Mouse (Mus musculus) retina, embryonic 14.5 days (tissue): ENCODE measurements around the gene Ubap2l.

ENCODE experiments used
- DNase-seq: peaks from one replicate; pipeline ENCODE4 v3.0.0-alpha.2; 2015; ENCODE audit warnings: low spot score

Ubap2l gene

DNA sequence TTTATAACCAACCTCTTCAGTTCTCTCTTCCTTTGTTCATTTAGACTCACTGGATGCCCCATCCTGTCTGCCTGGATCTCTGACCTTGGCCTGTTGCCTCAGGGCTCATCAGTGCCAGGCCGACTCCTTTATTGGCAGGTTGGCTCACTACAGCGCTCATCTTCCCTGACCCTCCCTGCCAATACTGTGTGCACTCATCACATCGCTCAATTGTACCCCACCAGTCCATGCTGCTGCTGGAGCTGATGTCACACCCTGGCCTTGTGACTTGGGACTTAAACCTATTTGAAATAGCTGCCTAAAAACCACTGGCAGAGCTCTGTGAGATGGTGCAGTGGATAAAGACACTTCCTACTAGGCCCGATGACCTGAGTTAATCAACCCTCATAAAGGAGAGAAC, 15.4 kb upstream of the Ubap2l start:
- no peak for DNase-seq

DNA sequence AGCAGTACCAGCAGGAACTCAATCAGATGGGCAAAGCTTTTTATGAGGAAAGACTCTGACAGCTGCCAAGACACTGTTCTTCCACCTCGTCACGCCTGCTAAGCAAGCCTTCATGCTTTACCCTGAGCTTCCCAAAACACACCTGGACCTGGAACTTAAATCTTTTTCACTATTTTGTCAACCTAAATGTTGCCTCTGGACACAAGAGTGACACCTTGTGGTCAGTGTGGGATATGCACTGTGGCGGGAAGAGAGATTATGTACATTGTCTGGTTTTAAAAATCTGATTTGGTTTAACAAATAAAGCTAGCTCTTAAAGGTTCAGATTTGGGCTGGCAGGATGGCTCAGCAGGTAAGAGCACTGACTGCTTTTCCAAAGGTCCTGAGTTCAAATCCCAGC, 13.1 kb upstream of the Ubap2l start:
- peak; percentile 66 for DNase-seq

DNA sequence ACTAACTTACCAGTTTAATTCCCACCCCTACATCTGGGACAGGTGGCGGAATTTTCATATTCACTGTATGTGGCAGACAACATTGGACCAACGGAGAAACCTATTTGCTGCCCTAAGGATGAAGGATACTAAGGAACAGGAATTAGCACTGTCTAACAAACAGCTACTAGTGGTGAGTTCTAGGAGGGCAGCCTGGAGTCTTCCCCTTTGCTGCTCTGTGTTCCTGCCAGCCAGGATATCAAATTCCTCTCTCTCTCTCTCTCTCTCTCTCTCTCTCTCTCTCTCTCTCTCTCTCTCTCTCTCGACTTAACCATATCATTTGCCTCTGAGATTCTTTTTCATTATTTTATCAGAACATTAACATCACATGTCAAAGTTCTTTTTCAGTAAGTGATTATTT, 12.0 kb upstream of the Ubap2l start:
- DNase-seq, result no peak

DNA sequence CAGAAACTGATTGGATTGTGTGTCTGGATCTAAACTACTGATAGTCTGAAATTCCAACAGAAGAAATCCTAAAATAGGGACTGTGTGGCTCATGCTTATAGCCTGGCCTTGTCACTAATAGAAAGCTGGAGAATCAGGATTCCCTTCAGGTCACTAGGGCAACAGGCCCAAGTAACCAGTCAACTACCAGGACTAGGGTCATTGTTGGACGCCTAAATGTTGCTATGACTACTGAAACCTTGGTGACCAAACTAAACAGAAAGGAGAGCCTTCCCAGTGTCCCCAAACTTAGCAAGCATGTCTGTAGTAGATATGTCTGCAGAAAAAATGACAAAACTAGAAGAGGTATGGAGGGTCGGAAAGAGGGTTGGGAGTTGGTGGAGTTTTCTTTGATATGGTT, 10.1 kb upstream of the Ubap2l start:
- no peak for DNase-seq

DNA sequence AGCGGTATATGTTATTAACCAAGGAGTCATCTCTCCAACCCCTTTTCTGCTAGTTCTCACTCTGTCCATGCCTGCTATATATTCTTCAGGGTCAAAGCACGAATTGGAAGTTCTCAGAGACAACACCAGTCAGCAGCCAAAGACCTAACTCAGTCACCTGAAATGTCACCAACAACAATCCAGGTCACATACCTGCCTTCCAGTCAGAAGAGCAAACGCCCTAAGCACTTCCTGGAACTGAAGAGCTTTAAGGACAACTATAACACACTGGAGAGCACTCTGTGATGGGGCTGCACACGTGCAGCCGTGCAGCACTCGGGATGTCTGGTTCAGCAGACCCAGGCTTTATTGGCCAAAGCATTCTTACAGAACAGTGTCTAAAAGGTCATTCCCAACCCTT, 9.1 kb upstream of the Ubap2l start:
- no peak for DNase-seq

DNA sequence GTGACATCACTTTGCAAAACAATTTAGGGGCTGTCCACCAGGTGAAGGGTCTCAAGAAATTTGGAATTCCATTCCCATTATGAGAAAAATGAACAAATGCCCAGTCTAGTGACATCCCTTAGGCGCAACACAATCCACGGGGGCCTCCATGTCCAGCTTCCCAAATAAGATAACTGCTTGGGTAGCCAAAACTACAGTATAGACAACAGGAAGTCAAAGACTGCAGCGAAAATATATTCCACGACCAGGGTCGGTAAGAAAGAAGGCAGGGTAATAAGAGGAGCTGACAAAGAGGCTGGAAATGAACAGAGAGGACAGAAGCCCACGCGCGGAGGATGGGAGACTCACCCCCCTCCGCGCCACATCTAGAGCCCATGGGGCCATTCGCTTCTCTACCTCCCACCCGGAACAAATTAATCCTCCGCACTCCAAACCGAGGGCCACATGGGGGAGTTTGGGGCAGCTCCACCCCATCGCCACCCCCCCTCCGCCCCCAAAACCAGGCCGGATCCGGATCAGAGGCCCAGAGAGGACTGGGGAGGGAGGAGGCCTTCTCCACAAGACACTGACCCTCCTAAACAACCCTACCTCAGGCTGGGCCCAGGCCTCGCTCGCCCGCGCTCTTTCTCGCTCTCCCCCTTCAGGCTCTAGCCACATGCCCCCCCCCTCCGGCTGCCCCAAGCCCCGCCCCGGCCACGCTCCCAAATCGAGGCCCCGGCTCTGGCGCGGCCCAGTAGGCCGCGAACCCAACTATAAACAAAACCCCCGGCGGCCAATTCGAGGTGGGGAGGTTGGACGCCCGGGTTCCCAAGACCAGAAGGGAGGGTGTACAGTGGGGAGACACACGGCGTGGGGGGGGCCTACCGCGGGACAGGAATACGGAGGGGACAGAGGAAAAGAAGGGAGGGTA, 732 bp downstream of the Ubap2l start, which contains the start of gene 4933434E20Rik:
TSS of gene 4933434E20Rik (plus strand) at position 196 of the 910 bp plus-strand sequence.
- peak; percentile 67 for DNase-seq

DNA sequence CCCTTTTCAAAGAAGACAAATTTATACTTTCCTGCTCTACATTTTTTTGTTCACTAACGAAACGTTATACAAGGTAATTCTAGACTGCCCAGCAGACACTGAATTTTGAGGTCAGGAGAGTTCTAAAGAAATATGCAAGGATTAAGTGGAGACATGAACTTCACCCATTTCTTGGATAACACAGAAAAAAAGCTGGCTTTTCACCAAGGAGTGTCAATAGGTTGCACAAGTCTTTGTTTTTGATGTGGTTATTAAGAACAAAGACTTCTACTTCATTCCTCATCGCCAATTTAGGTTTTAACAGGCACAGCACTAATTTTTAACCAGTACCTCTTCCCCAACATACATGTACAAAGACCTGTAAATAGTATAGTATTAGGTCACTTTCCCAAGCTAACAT, 2.7 kb downstream of the Ubap2l start:
- DNase-seq, result no peak

DNA sequence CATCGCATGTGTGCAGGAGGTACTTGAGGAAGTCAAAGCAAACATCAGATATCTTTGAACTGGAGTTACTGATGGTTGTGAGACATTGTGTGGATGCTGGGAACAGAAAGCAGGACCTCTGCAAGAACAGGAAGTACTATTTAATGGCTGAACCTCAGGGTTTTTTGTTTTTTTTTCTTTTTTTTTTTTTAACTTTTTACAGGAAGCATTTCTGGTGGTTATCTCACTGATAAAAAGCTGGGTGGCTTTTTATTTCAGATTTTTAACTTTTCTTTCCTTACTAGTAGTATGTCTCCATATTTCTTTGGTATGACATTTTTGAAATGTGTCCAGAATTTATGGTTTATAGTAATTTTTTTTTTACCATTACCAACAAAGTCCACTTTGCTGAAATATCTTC, 16.2 kb downstream of the Ubap2l start:
- DNase-seq, result no peak

DNA sequence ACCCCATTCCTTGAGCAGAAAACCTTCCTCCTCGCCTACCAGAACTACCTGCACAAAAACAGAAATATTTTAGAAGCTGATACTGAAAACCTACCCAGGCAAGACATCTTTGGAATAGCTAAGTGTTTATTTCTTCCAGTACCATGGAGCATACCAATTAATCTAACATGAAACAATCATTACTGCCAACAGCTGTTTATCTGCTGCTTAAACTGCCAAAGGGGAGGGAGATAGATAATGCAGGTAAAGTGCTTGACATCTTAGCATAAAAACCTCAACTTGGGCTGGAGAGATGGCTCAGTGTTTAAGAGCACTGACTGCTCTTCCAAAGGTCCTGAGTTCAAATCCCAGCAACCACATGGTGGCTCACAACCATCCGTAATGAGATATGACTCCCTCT, 17.8 kb downstream of the Ubap2l start:
- DNase-seq, result no peak

DNA sequence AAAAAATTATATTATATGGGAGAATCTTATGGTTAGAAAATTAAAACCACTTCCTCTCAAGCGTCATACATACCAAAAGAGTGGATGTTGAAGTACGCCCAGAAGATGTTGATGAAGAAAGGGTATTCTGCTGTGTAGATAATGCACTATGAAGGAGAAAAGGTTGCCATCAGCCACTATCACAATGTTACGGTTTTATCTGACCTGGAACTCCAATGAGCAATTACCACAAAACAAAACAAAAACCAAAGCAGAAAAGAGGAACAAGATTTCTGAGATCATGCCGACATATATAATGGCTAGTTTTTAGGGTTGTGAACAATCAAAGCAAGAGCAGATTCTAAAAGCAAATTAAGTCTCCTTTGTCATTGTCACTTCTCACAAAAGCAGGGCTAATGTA, 35.8 kb downstream of the Ubap2l start:
- DNase-seq, result no peak

DNA sequence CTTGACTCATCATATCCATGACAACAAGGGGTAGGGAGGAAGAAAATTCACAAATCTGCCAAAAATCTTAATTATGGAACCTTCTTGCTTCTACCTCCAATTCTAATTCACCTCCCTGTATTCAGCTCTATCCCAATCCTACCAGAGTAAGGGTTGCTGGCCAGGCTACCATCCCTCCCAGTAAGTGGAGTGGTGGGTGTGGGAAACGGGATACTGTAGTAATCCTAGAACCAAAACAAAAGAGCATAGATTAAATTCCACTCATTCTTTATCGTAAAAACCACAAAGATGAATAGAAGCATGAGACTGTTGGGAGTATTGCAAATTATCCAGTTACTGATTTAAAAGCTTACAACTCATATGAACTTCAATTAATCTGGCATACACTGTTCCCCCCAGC, 42.1 kb downstream of the Ubap2l start:
- DNase-seq, result no peak

DNA sequence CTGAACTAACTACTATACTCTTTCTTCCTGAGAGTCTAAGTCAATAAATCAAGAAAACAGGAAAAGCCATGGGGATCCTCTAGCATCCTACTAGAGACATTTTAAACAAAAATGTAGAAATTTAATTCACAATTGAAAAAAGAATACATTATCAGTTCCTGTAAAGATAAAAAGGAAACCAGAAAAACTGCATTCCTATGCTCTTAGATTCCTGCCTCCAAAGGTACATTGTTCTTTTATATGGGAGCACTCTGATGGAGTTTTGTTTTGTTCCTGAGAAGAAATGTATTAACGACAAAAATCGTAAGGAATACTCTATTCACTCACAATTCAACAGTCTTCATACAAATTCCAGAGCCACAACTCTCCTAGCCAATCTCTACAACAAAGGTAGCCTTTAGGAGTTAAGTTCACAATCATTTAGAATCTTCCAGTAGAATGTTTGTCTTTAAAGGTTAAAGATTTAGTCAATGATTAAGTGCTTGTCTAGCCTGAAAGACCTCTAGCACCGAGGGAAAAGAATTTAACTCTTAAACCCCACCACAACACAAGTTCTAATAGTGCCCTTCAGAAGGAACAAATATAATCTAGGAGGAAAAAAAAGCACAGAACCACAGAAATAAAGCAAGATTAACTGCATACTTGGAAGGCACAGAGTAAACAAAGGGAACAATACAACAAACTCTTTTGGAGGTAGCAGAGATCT, 48.2 kb downstream of the Ubap2l start:
- DNase-seq, result no peak

DNA sequence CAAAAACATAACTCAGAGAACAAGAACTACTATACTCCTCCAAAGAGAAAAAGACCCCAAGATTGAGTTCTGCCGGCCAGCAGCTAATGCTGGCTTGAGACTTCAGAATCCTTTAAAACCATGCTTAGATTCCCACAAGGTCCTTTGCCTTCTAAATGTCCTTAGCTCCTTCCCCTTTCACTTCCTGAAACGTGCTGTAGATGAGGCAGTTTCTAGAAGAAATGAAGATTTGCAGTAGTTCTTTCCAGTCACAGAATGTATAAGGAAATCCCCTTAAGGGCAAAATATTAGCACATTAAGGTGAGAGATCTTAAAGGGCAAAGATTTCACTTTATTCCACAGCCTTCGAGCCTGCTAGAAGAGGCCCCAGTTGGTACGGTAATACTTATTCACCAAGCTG, 52.6 kb downstream of the Ubap2l start:
- no peak for DNase-seq

DNA sequence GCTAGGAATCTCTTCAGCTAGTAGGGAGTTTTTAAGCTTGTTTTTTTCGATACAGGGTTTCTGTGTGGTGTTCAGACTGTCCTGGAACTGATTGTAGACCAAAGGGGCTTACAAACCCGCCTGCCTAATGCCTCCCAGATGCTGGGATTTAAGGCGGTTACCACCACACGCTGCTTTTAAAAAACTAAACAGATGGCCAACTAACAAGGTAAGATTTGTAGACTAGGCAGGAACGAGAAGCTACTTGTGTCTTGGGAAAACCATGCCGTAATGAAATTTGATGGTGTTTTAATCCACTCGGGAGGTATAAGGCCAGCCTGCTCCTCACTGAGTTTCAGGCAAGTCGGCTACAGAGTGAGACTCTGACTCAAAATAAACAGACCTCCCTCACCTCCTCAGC, 53.3 kb downstream of the Ubap2l start:
- no peak for DNase-seq

DNA sequence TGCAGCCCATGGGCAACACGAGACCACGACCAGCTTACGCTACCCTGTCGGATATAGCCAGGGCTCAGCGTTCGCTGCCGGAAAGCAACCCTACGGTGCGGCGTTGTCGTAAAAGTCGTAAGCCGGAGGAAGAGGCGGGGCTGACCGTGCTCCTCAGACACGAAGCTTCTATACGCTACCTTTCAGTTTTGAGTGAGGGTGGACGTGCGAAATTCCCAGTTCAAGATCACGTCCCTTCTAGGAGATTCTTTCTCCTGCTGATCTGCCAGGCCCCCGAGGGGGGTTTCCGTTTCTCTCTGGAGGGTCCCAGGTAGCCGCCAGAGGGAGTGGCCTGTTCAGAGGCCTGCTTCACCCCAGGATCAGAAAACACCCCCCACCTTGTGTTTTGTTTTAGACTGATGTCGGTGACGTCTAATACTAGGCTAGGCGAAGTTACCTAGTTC, 53.8 kb downstream of the Ubap2l start, which contains the start of gene Hax1:
TSS of gene Hax1 (minus strand) at position 169 of the 443 bp plus-strand sequence.
- DNase-seq, result peak; percentile 97

DNA sequence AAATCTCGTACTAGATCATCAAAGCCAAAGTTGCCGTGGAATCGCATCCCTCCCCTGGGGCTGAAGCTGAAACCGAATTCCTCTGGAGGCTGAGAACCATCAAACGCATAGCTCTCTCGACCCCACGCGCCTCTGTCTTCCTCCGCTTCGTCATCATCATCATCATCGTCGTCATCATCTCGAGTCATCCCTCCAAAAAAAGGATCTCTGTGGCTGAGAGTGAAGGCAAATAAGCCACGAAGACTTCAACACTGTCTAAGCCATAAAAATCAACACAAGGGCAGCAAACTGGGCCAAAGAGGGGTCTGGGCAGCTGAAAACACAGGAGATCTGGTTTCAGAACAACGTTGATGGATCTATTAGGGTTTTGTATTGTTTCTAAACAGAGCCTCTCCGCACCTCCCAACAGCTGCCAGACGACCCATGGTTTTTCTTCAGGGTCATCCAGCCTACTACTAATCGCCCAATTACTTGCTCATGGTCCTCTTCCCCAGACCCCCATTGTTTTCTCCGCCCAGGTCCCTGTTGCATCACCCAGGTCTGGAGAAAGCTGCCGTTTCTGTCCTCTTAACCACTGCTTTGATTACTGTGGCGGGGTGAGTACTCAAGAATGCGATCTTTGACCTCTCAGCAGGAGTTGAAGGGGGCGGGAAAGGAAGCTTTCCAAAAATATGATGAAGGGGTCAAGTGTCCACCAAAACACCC, 54.5 kb downstream of the Ubap2l start:
- DNase-seq, result peak; percentile 57

DNA sequence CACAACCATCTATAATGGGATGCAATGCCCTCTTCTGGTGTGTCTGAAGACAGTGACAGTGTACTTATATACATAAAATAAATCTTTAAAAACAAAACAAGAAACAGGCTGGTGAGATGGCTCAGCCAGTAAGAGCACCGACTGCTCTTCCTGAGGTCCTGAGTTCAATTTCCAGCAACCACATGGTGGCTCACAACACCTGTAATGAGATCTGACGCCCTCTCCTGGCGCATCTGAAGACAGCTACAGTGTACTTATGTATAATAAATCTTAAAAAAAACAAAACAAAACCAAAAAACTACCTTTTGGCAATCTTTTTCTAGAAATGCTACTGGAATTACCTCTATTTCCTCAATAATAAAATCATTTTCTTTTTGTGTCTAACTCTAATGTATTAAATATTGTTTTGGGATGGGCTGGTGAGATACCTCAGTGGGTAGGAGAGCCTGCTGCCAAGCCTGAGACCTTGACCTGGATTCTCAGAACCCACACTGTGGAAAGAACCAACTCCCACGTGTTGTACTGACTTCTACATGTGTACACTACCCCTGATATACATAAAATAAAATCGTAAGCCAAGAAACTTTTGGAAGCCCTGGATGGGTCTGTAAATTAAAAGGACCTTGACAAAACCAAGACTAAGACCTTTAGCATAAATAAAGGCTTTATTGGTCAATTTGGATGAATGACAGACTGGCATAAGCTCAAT, 57.5 kb downstream of the Ubap2l start:
- DNase-seq, result no peak

DNA sequence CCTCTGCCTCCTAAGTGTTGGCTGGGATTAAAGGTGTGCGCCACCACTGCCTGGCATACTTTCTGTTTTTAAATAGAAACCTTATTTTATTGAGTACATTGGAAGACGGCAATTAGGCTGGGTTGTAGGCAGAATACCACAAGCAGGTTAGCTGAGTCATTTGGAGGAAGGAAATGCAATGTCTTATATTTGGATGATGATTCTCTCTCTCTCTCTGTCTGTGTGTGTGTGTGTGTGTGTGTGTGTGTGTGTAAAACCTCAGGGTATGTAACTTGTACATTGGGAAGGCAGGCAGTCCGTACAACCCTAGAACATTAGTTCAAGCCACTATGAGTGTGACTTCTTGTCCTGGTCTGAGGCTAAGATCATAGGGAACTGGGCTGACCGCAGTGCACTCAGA, 64.6 kb downstream of the Ubap2l start:
- DNase-seq, result no peak

DNA sequence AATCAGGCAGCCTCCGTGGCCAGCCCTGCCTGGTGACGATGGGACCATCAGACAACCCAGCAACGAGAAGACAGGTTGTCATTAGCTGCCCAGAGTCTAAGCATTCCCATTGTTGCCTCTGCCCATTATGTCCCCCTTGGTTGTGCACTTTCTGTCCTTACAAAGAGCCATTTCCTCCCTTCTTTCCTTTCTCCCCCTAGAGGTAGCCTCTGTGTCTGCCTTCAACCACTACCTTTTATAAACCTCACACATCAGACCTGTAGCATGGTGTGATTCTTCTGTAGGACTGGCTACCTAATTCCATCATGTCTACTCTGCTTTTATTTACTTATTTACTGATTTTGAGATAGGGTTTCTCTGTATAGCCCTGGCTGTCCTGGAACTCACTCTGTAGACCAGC, 65.2 kb downstream of the Ubap2l start:
- no peak for DNase-seq

DNA sequence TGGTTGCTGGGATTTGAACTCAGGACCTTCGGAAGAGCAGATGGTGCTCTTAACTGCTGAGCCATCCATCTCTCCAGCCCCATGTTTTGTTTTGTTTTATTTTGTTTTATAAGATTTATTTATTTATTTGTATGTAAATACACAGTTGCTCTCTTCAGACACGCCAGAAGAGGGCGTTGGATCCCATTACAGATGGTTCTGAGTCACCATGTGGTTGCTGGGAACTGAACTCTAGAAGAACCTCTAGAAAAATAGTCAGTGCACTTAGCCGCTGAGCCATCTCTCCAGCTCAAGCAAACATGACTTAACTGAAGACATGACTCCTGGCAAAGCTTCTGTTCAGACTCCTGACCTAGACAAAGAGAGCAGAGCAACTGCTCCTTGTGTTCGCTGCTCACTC, 70.0 kb downstream of the Ubap2l start:
- DNase-seq, result no peak

DNA sequence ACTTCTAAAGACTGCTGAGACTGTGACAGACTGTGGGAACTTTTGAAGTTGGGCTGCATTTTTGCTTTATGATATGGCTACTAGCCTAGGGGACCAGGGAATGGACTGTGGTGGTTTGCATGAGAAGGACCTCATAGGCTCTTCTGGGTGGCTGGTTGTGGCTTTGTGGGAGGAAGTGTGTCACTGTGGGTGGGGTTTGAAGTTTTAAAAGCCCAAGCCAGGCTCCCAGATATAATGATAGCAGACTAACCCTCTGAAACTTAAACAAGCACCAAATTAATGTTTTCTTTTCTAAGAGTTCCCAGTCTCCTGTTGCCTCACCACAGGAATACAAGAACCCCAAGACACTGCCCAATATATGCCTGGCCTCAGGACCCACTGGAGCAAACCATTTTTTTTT, 75.6 kb downstream of the Ubap2l start:
- no peak for DNase-seq

DNA sequence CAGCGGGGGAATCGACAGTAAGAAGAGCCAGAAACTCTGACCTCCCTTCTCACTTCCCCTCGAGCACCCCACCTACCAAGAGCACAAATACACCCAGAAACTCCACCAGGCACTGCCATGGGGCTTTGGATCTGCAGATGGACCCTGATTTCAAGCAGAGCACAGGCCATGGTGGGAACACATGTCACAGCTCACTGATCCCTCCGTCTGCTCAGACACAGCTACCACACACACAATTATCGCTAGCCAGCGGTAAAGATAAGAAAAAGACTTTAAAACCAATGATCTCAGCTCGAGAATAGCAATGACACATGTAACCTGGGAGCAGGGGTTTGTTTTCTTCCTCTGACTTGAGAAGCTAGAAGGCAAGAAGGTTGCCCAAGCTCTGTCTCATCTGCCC, 83.9 kb downstream of the Ubap2l start:
- DNase-seq, result no peak
